Mouse (Mus musculus) megakaryocyte, embryonic 14.5 days (primary cell): ENCODE data around the gene Nupr1l.

Experiments
- FLI1 ChIP-seq: IDR thresholded peaks from 2 replicates; pipeline ENCODE4 v1.6.1; 2012; ENCODE audit warnings: low read length, inconsistent platforms, mixed read lengths
- GATA1 ChIP-seq: IDR thresholded peaks from 3 replicates; pipeline ENCODE4 v1.6.1; 2012; ENCODE audit warnings: mixed read lengths, low read length, inconsistent platforms, borderline replicate concordance

GRCm38 (mm10) chr5:129936941-129937340 is 28.6 kb downstream of the Nupr1l start:
- TF ChIP-seq GATA1 (no peak), FLI1 (no peak)
